Mouse (Mus musculus): ENCODE measurements around the gene Grip1.

The Grip1 gene

GRCm38 (mm10) chr10:120136020-120136562, 682.5 kb downstream of the Grip1 start:
- no peak for DNase-seq (ENCODE audit: low spot score)

All from retina, embryonic 14.5 days (tissue).